Mouse (Mus musculus): ENCODE measurements around the gene Dnah7c. TPM values are rescaled to one million over a fixed set of nuclear protein-coding genes. Genes with fewer than 3 reads are reported as not detected.

Dnah7c gene
- polyA plus RNA-seq, 1 experiment = not detected

GRCm38 (mm10) chr1:46854036-46854900 is 428.9 kb downstream of the Dnah7c start:
- TF ChIP-seq EP300 (IDR thresholded peaks at IDR 0.05; ENCODE audit: insufficient read depth, low read depth, low read length) (no peak), CTCF (IDR thresholded peaks at IDR 0.05; ENCODE audit: low read depth, low read length) (no peak), POLR2A (IDR thresholded peaks at IDR 0.05; ENCODE audit: insufficient read depth, low read length) (no peak)
- Histone ChIP-seq H3K36me3 (ENCODE audit: control insufficient read depth, insufficient read depth, low read length, poor library complexity, severe bottlenecking) (no peaks in the 10 kb centered on the region; the same call in 1 of the 2 replicates), H3K4me1 (ENCODE audit: control insufficient read depth, insufficient read depth, low read length) (no peaks in the 10 kb centered on the region)

GRCm38 (mm10) chr1:46856498-46856897 is 431.1 kb downstream of the Dnah7c start:
- no peak overlapping the region for H3K4me3 ChIP-seq (ENCODE audit: low read depth, low read length)
- H3K9me3 ChIP-seq (replicated peaks; ENCODE audit: control insufficient read depth, insufficient read depth, low read length, poor library complexity, severe bottlenecking) = no peaks in the 10 kb centered on the region
- H3K4me1 ChIP-seq (ENCODE audit: control insufficient read depth, insufficient read depth, low read length) = no peaks in the 10 kb centered on the region
- no peaks in the 10 kb centered on the region for H3K27me3 ChIP-seq (ENCODE audit: control insufficient read depth, insufficient read depth, low read length, poor library complexity, severe bottlenecking)
- no peak overlapping the region for H3K9ac ChIP-seq (ENCODE audit: low read depth, poor library complexity, severe bottlenecking)
- no peak for TF ChIP-seq EP300 (IDR thresholded peaks at IDR 0.05; ENCODE audit: insufficient read depth, low read depth, low read length)
- TF ChIP-seq POLR2A (IDR thresholded peaks at IDR 0.05; ENCODE audit: insufficient read depth, low read length) = no peak
- no peak for TF ChIP-seq CTCF (IDR thresholded peaks at IDR 0.05; ENCODE audit: low read depth, low read length)
- H3K27ac ChIP-seq (ENCODE audit: insufficient read depth, low read length) = 0 out of 2 replicates have a peak overlapping the region, but pooled peaks have one; percentile 6
- H3K36me3 ChIP-seq (ENCODE audit: control insufficient read depth, insufficient read depth, low read length, poor library complexity, severe bottlenecking) = no peaks in the 10 kb centered on the region; the same call in 1 of the 2 replicates

More at GRCm38 (mm10) chr1:46854036-46854900, 428.9 kb downstream of the Dnah7c start:
- Histone ChIP-seq H3K9me3 (replicated peaks; ENCODE audit: control insufficient read depth, insufficient read depth, low read length, poor library complexity, severe bottlenecking) (no peaks in the 10 kb centered on the region), H3K9ac (ENCODE audit: low read depth, poor library complexity, severe bottlenecking) (peak overlapping the region; percentile 79), H3K4me3 (ENCODE audit: low read depth, low read length) (peak overlapping the region; percentile 42), H3K27me3 (ENCODE audit: control insufficient read depth, insufficient read depth, low read length, poor library complexity, severe bottlenecking) (no peaks in the 10 kb centered on the region), H3K27ac (ENCODE audit: insufficient read depth, low read length) (peak overlapping the region; percentile 60)

Measured in ES-Bruce4 (cell line).